Mouse (Mus musculus) limb, embryonic 10.5 days (tissue): Measurements from ENCODE around the gene Tubb2a. TPM values are rescaled to one million over a fixed set of nuclear protein-coding genes. Genes with fewer than 3 reads are reported as not detected.
A peak's percentile ranks its signal among the peaks of the same experiment; 100 is the strongest.

Source experiments
- DNase-seq: peaks from one replicate; pipeline ENCODE4 v3.0.0-alpha.2; 2017; ENCODE audit warnings: low spot score
- H3K27ac ChIP-seq: fragments of 300-500 bp; sonication (generic); 2 replicates; pipeline ENCODE4 v1.5.1; 2016; ENCODE audit warnings: mild to moderate bottlenecking
- H3K27me3 ChIP-seq: fragments of 300-500 bp; sonication (generic); 2 replicates; pipeline ENCODE4 v1.6.1; 2016; ENCODE audit warnings: low read depth, mild to moderate bottlenecking; ENCODE audit not compliant: poor library complexity, severe bottlenecking
- H3K36me3 ChIP-seq: fragments of 300-500 bp; sonication (generic); 2 replicates; pipeline ENCODE4 v1.6.1; 2016; ENCODE audit warnings: mild to moderate bottlenecking, moderate library complexity
- H3K4me1 ChIP-seq: fragments of 300-500 bp; sonication (generic); 2 replicates; pipeline ENCODE4 v1.6.1; 2016
- H3K4me3 ChIP-seq: fragments of 300-500 bp; sonication (generic); 2 replicates; pipeline ENCODE4 v1.5.1; 2016; ENCODE audit warnings: mild to moderate bottlenecking, moderate library complexity
- H3K9me3 ChIP-seq: fragments of 300-500 bp; sonication (generic); replicated peaks from 2 replicates; pipeline ENCODE4 v1.6.1; 2016; ENCODE audit warnings: mild to moderate bottlenecking
- WGBS: fragments of 180-500 bp; shearing (Covaris S2); methylation state at CpG from one replicate; pipeline ENCODE4 v1.1.7; 2016; 5-methylcytosine and 5-hydroxymethylcytosine counted together
- polyA plus RNA-seq: library from polyadenylated mRNA; unstranded; fragments of >200 nt; fragmentation: Nextera tagmentation; extraction: Ambion mirVana; gene quantifications from 2 replicates; pipeline ENCODE4 v1.2.1, GENCODE M21; 2016

The Tubb2a gene
- polyA plus RNA-seq, 1 experiment from 2014 or later, result 44.3 TPM

GRCm38 (mm10) chr13:34040091-34040490 lies 37.7 kb downstream of the Tubb2a start:
- Histone ChIP-seq H3K27ac (no peak overlapping the region), H3K27me3 (no peaks in the 10 kb centered on the region), H3K36me3 (no peaks in the 10 kb centered on the region), H3K4me1 (peaks cover 23% of the 10 kb centered on the region), H3K4me3 (no peak overlapping the region), H3K9me3 (no peaks in the 10 kb centered on the region)
- no peak for DNase-seq
- 87% methylated on average over 3 of the region's 3 CpGs for WGBS

DNA sequence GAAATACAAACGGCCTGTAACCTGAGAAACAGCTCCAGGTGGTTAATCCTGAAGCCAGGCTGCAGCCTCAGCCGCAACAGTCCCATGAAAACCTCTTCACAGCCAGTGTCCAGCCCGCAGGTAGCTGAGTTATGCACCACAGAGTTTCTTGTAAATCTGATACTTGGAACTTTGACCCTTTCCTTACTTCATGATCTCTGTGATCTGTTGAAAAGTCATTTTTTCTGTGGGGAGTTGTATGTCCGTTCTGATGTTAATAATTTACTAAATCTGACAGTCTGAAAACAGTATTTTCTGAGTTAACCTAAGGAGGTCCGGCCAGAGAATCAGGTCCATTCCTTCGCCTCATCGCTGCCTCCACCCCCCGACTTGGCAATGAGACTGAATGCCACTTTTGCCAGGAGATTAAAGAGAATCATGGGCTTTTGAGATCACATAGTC lies 38.9 kb downstream of the Tubb2a start:
- H3K36me3 ChIP-seq, result peaks cover 2% of the 10 kb centered on the region; the same call in 1 of the 2 replicates
- H3K27ac ChIP-seq, result no peak overlapping the region
- H3K27me3 ChIP-seq, result no peaks in the 10 kb centered on the region
- H3K9me3 ChIP-seq, result no peaks in the 10 kb centered on the region
- peak overlapping the region; percentile 79 for H3K4me3 ChIP-seq
- WGBS, result 50% methylated on average over 8 of the region's 8 CpGs
- DNase-seq, result no peak
- H3K4me1 ChIP-seq, result peaks cover 20% of the 10 kb centered on the region

GRCm38 (mm10) chr13:34038056-34038432 lies 39.8 kb downstream of the Tubb2a start:
- H3K27ac ChIP-seq, result peak overlapping the region; percentile 97
- H3K36me3 ChIP-seq, result peaks cover 8% of the 10 kb centered on the region
- no peaks in the 10 kb centered on the region for H3K27me3 ChIP-seq
- no peaks in the 10 kb centered on the region for H3K9me3 ChIP-seq
- peaks cover 20% of the 10 kb centered on the region for H3K4me1 ChIP-seq
- peak overlapping the region; percentile 79 for H3K4me3 ChIP-seq
- WGBS, result 53% methylated on average over 5 of the region's 5 CpGs
- no peak for DNase-seq

DNA sequence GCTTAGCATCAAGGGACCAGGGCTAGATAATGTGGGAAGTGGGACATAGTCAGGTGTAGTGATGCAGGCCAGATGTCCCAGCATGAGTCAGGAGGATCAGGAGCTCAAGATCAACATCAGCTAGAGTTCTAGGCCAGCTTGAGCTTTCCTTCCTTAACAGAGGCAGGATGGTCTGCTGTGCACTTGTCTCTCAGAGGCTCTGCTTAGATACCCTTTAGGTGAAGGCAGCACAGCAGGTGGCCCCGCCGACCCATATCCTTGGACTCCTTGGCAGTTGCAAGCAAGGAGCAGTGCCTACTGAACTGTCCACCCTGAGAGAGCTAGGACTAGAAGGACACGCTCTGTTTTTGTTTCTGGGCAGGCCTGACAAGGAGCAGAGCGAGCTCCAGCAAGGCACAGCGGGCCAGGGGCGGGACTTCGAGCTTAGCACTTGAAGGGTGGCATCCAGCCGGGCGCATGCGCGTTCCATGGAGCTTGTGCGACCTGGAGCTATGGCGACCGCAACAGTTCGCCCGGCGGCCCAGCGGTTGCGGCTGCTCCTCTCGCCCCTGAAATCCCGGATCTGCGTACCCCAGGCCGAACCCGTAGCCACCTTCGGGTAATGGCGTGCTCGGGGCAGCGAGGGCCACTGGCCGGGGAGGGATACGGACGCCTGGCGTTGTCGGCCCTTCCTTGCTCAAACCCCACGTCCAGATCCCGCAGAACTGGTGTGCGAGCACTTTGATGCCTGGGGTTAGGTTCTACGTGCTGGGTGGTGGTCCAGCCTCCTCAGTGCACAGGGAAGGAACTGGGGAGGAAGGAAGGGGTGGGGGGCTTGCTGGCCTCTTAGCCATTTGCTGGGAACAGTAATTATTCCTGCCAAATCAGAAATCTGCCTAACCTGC lies 40.4 kb downstream of the Tubb2a start, which contains the start of gene Bphl:
Bphl (plus strand) TSS at position 426 of the 884 bp plus-strand sequence.
- under 1% methylated on average over 37 of the region's 37 CpGs for WGBS
- H3K27me3 ChIP-seq, result no peaks in the 10 kb centered on the region

DNA sequence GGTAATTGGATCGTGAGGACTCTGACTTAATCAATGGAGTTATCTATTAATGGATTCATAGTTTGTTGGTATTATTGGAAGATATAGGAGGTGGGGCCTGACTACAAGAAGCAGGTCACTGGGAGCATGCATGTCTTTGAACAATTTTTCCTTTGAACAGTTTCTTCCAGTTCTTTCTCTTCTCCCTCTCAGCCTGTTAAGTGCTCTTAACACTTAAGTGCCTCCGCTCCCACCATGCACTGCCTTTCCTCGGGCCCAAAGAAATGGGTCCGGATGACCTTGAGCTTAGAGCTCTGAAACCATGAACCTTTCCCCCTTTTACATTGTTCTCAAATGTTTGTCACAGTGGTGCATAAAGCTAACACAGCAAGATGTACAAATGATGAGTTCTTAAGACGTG lies 41.1 kb downstream of the Tubb2a start:
- Histone ChIP-seq H3K4me3 (no peak overlapping the region), H3K4me1 (peaks cover 20% of the 10 kb centered on the region), H3K9me3 (no peaks in the 10 kb centered on the region), H3K27me3 (no peaks in the 10 kb centered on the region), H3K27ac (no peak overlapping the region), H3K36me3 (peaks cover 14% of the 10 kb centered on the region)
- 84% methylated on average over 5 of the region's 5 CpGs for WGBS
- no peak for DNase-seq

More for the DNA sequence above, 40.4 kb downstream of the Tubb2a start, which contains the start of gene Bphl:
- Histone ChIP-seq H3K27ac (peak within 1 kb of the TSS; percentile 97), H3K36me3 (peaks cover 11% of the 10 kb centered on the region), H3K4me1 (peaks cover 20% of the 10 kb centered on the region), H3K9me3 (no peaks in the 10 kb centered on the region), H3K4me3 (peak within 1 kb of the TSS; percentile 79)
- peak; percentile 93 for DNase-seq

DNA sequence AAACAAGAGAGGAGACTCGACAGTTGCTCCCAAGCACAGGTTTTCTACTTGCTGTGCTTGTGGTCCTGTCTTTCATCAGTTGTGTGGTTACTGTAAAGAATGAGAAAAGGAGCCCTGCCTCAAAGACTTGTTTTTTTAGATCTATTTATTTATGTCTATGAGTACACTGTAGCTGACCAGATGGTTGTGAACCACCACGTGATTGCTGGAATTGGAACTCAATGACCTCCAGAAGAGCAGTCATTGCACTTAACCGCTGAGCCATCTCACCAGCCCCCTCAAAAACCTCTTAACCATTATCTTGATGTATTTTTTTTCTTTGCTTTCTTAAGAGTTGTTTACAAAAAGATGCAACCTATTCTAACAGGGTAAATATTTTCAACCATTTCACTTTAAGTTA lies 42.4 kb downstream of the Tubb2a start:
- Histone ChIP-seq H3K27ac (no peak overlapping the region), H3K36me3 (peaks cover 21% of the 10 kb centered on the region), H3K9me3 (no peaks in the 10 kb centered on the region), H3K4me1 (peaks cover 20% of the 10 kb centered on the region), H3K27me3 (no peaks in the 10 kb centered on the region), H3K4me3 (no peak overlapping the region)
- 86% methylated on average over 3 of the region's 3 CpGs for WGBS
- DNase-seq, result no peak

DNA sequence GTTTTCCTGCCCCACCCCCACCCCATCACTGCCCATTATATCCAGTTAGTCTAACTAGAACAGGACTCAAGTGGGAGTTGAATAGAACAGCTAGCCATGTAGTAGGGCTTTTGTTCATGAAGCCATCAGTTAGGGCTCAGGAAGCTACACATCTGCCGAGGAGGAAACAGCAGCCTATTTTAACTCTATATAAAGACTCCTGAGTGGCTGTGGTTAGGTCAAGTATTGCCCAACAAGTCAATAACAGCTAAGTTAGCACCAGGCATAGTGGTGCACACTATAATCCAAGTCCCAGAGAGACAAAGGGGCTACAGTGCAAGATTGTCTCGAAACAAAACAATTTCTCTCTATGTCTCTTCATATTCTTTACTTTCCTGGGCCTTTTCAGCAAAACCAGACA lies 45.8 kb downstream of the Tubb2a start:
- no peak for DNase-seq
- no peak overlapping the region for H3K27ac ChIP-seq
- H3K4me3 ChIP-seq, result no peak overlapping the region
- H3K27me3 ChIP-seq, result no peaks in the 10 kb centered on the region
- 92% methylated on average over 2 of the region's 2 CpGs for WGBS
- H3K9me3 ChIP-seq, result no peaks in the 10 kb centered on the region
- peaks cover 35% of the 10 kb centered on the region for H3K36me3 ChIP-seq
- peaks cover 3% of the 10 kb centered on the region for H3K4me1 ChIP-seq

Other genes starting within 250 kb of the Tubb2a start
- not detected in 2 replicates for gene Serpinb6e, start 234.6 kb downstream of the Tubb2a start, polyA plus RNA-seq
- 0.61 and 0.80 TPM in 2 replicates for gene Serpinb6c, start 172.3 kb downstream of the Tubb2a start, polyA plus RNA-seq
- 20.0 and 23.0 TPM in 2 replicates for gene Nqo2, start 113.3 kb downstream of the Tubb2a start, polyA plus RNA-seq
- gene Ripk1, start 75.6 kb downstream of the Tubb2a start, polyA plus RNA-seq, result 9.0 and 9.7 TPM in 2 replicates
- gene Serpinb6a, start 75.2 kb downstream of the Tubb2a start, polyA plus RNA-seq, result 26.4 and 35.7 TPM in 2 replicates
- 30.6 and 33.6 TPM in 2 replicates for gene Bphl, start 40.4 kb downstream of the Tubb2a start, polyA plus RNA-seq
- gene Tubb2b, start 52.5 kb upstream of the Tubb2a start, polyA plus RNA-seq, result 11.7 and 15.6 TPM in 2 replicates
- 80.5 and 83.3 TPM in 2 replicates for gene Psmg4, start 85.0 kb upstream of the Tubb2a start, polyA plus RNA-seq